ENCODE assay signal across 9 mouse cellular contexts in genomic region chr17:34392321-34392720, GRCm38 (mm10). TPM values are rescaled to one million over a fixed set of nuclear protein-coding genes. Genes with fewer than 3 reads are reported as not detected.
DNase-seq lines count a peak whose midpoint lies in the region; ATAC-seq and TF ChIP-seq lines count a peak whose summit lies in the region.
"Had no signal": no experiment of that assay in that cellular context is flagged by ENCODE, and none has a peak within 500 bp of the region (broad histone marks: within the 10 kb centered on the region; RNA-seq: fewer than 3 reads in every experiment).

No protein-coding gene starts in this region.

- peak; percentile 77 for ATAC-seq in forebrain, embryonic 14.5 days
- no peak for ATAC-seq in hindbrain, embryonic 13.5 days (ENCODE audit: low FRiP score)
- ATAC-seq in limb, embryonic 13.5 days (ENCODE audit: low FRiP score, low read depth) = 0 out of 2 replicates have a peak, but pooled peaks have one; percentile 51

- DNase-seq in cerebellum, adult 2 months = peak; percentile 19 to 23
- DNase-seq in cerebellum, adult 11 months = no peak
- peak; percentile 71 for DNase-seq in adrenal gland, adult 2 months
- peak; percentile 64 for DNase-seq in forebrain, embryonic 14.5 days (ENCODE audit: low spot score)
- DNase-seq in midbrain, embryonic 10.5 days (ENCODE audit: low spot score) = peak; percentile 70
- DNase-seq in ovary, adult 18-20 months (ENCODE audit: low spot score) = no peak

- TF ChIP-seq CTCF in cerebellum, adult 2 months (IDR thresholded peaks at IDR 0.05; ENCODE audit: borderline replicate concordance, insufficient read depth, low read depth, low read length) = no peak

- no peaks in the 10 kb centered on the region for H3K9me3 ChIP-seq in forebrain, embryonic 14.5 days (replicated peaks; ENCODE audit: control insufficient read depth, low read length)
- no peaks in the 10 kb centered on the region for H3K9me3 ChIP-seq in hindbrain, embryonic 13.5 days
- no peaks in the 10 kb centered on the region for H3K9me3 ChIP-seq in limb, embryonic 13.5 days
- no peaks in the 10 kb centered on the region; the same call in 1 of the 2 replicates for H3K9me3 ChIP-seq in midbrain, embryonic 10.5 days (replicated peaks)

- no peaks in the 10 kb centered on the region for H3K4me1 ChIP-seq in cerebellum, adult 2 months (ENCODE audit: control insufficient read depth, insufficient read depth, low read length)
- no peaks in the 10 kb centered on the region for H3K4me1 ChIP-seq in forebrain, embryonic 14.5 days (ENCODE audit: control insufficient read depth, insufficient read depth, low read length)
- peaks cover 5% of the 10 kb centered on the region; the same call in 1 of the 2 replicates for H3K4me1 ChIP-seq in hindbrain, embryonic 13.5 days (replicated peaks)
- 0 out of 2 replicates have a peak, but pooled peaks cover 8% of the 10 kb centered on the region for H3K4me1 ChIP-seq in limb, embryonic 13.5 days
- H3K4me1 ChIP-seq in midbrain, embryonic 10.5 days = peaks cover 5% of the 10 kb centered on the region

- no peak overlapping the region for H3K27ac ChIP-seq in cerebellum, adult 2 months (ENCODE audit: insufficient read depth, low read length)
- no peak overlapping the region for H3K27ac ChIP-seq in forebrain, embryonic 14.5 days (ENCODE audit: low read depth, low read length)
- no peak overlapping the region for H3K27ac ChIP-seq in hindbrain, embryonic 13.5 days
- H3K27ac ChIP-seq in limb, embryonic 13.5 days = no peak overlapping the region
- H3K27ac ChIP-seq in midbrain, embryonic 10.5 days (replicated peaks) = peak overlapping the region; percentile 59

- peak overlapping the region; percentile 58 for H3K4me2 ChIP-seq in forebrain, embryonic 14.5 days (ENCODE audit: low read length)
- peak overlapping the region; percentile 72 for H3K4me2 ChIP-seq in hindbrain, embryonic 13.5 days
- H3K4me2 ChIP-seq in limb, embryonic 13.5 days (replicated peaks) = peak overlapping the region; percentile 71

- peak overlapping the region; percentile 47 for H3K4me3 ChIP-seq in cerebellum, adult 2 months (replicated peaks; ENCODE audit: insufficient read depth, low read depth, low read length)
- H3K4me3 ChIP-seq in forebrain, embryonic 14.5 days (ENCODE audit: low read depth, low read length) = peak overlapping the region; percentile 35
- H3K4me3 ChIP-seq in hindbrain, embryonic 13.5 days = peak overlapping the region; percentile 43
- H3K4me3 ChIP-seq in limb, embryonic 13.5 days = peak overlapping the region; percentile 43
- H3K4me3 ChIP-seq in midbrain, embryonic 10.5 days = peak overlapping the region; percentile 52

- no peaks in the 10 kb centered on the region for H3K27me3 ChIP-seq in cerebellum, adult 2 months (ENCODE audit: control insufficient read depth, insufficient read depth, low read length)
- H3K27me3 ChIP-seq in forebrain, embryonic 14.5 days (replicated peaks; ENCODE audit: control insufficient read depth, insufficient read depth, low read length) = 0 out of 2 replicates have a peak, but pooled peaks cover 2% of the 10 kb centered on the region
- H3K27me3 ChIP-seq in hindbrain, embryonic 13.5 days = peaks cover 23% of the 10 kb centered on the region
- peaks cover 16% of the 10 kb centered on the region for H3K27me3 ChIP-seq in limb, embryonic 13.5 days
- peaks cover 15% of the 10 kb centered on the region for H3K27me3 ChIP-seq in midbrain, embryonic 10.5 days (ENCODE audit: low read depth, poor library complexity, severe bottlenecking)

- H3K36me3 ChIP-seq in forebrain, embryonic 14.5 days (ENCODE audit: control insufficient read depth, insufficient read depth, low read length) = no peaks in the 10 kb centered on the region
- H3K36me3 ChIP-seq in hindbrain, embryonic 13.5 days = no peaks in the 10 kb centered on the region
- H3K36me3 ChIP-seq in limb, embryonic 13.5 days = no peaks in the 10 kb centered on the region
- no peaks in the 10 kb centered on the region for H3K36me3 ChIP-seq in midbrain, embryonic 10.5 days

- TF ChIP-seq POLR2A in cerebellum, adult 2 months (IDR thresholded peaks at IDR 0.05; ENCODE audit: borderline replicate concordance, insufficient read depth, low read length) = no peak

- H3K9ac ChIP-seq in forebrain, embryonic 14.5 days (ENCODE audit: low read length) = peak overlapping the region; percentile 53
- peak overlapping the region; percentile 66 for H3K9ac ChIP-seq in hindbrain, embryonic 13.5 days
- H3K9ac ChIP-seq in limb, embryonic 13.5 days = peak overlapping the region; percentile 56

- under 1% methylated on average over 24 of the region's 24 CpGs for WGBS in cerebellum, adult 2 months
- WGBS in forebrain, embryonic 14.5 days = 4% methylated on average over 24 of the region's 24 CpGs
- 2% methylated on average over 24 of the region's 24 CpGs for WGBS in hindbrain, embryonic 13.5 days
- WGBS in limb, embryonic 13.5 days = 3% methylated on average over 24 of the region's 24 CpGs
- 6% methylated on average over 24 of the region's 24 CpGs for WGBS in midbrain, embryonic 10.5 days

RNA-seq across cellular contexts. Expression of gene BC051142, which starts 6.3 kb away (rescaled TPM):
- polyA plus RNA-seq in cerebellum, adult 2 months (2012; rRNA removed) = 5.8 and 6.5 TPM in 2 replicates
- total RNA-seq in adrenal gland, adult 2 months (2021) = 1 to 10 TPM; 2.1 to 2.5 TPM
- 0.74 and 1.1 TPM in 2 replicates for polyA plus RNA-seq in adrenal gland, adult 2 months (2012; rRNA removed)
- polyA plus RNA-seq in forebrain, embryonic 14.5 days (2014; fragmentation: Nextera tagmentation; extraction: Ambion mirVana) = 3.7 and 4.2 TPM in 2 replicates
- polyA plus RNA-seq in hindbrain, embryonic 13.5 days (2015; fragmentation: Nextera tagmentation; extraction: Ambion mirVana) = 3.6 and 4.1 TPM in 2 replicates
- polyA plus RNA-seq in limb, embryonic 13.5 days (2015; fragmentation: Nextera tagmentation; extraction: Ambion mirVana) = 0.47 and 0.69 TPM in 2 replicates
- 1.8 and 3.1 TPM in 2 replicates for polyA plus RNA-seq in midbrain, embryonic 10.5 days (2016; fragmentation: Nextera tagmentation; extraction: Ambion mirVana)

RNA-seq across cellular contexts. Expression of gene Btnl1, which starts 15.4 kb away (rescaled TPM):
- polyA plus RNA-seq in cerebellum, adult 2 months (2012; rRNA removed) = not detected in 2 replicates
- total RNA-seq in adrenal gland, adult 2 months (2021) = not detected
- polyA plus RNA-seq in adrenal gland, adult 2 months (2012; rRNA removed) = not detected in 2 replicates
- not detected in 2 replicates for polyA plus RNA-seq in forebrain, embryonic 14.5 days (2014; fragmentation: Nextera tagmentation; extraction: Ambion mirVana)
- polyA plus RNA-seq in hindbrain, embryonic 13.5 days (2015; fragmentation: Nextera tagmentation; extraction: Ambion mirVana) = not detected in 2 replicates
- not detected in 2 replicates for polyA plus RNA-seq in limb, embryonic 13.5 days (2015; fragmentation: Nextera tagmentation; extraction: Ambion mirVana)
- not detected in 2 replicates for polyA plus RNA-seq in midbrain, embryonic 10.5 days (2016; fragmentation: Nextera tagmentation; extraction: Ambion mirVana)
- polyA plus RNA-seq: frontal cortex, adult 2 months had no signal

RNA-seq across cellular contexts. Expression of gene Btnl2, which starts 37.7 kb away (rescaled TPM):
- not detected in 2 replicates for polyA plus RNA-seq in cerebellum, adult 2 months (2012; rRNA removed)
- total RNA-seq in adrenal gland, adult 2 months (2021) = under 1 TPM; 0.40 to 0.73 TPM
- 0.04 and 0.16 TPM in 2 replicates for polyA plus RNA-seq in adrenal gland, adult 2 months (2012; rRNA removed)
- polyA plus RNA-seq in forebrain, embryonic 14.5 days (2014; fragmentation: Nextera tagmentation; extraction: Ambion mirVana) = not detected in 2 replicates
- not detected in 2 replicates for polyA plus RNA-seq in hindbrain, embryonic 13.5 days (2015; fragmentation: Nextera tagmentation; extraction: Ambion mirVana)
- 0.05 and 0.09 TPM in 2 replicates for polyA plus RNA-seq in limb, embryonic 13.5 days (2015; fragmentation: Nextera tagmentation; extraction: Ambion mirVana)
- 0.04 TPM in 1 of 2 replicates, not detected in the other for polyA plus RNA-seq in midbrain, embryonic 10.5 days (2016; fragmentation: Nextera tagmentation; extraction: Ambion mirVana)
- polyA plus RNA-seq: frontal cortex, adult 2 months had no signal

Comparison
In these comparisons a context has a peak if more than half of its experiments do, and no peak if none do; other contexts are left out.
1. DNase-seq: peak in cerebellum, adult 2 months (2 of 2), adrenal gland, adult 2 months (single experiment), forebrain, embryonic 14.5 days (single experiment) and midbrain, embryonic 10.5 days (single experiment); none in cerebellum, adult 11 months (single experiment) and ovary, adult 18-20 months (single experiment).
2. Peak in every context shown above with its lines, with median percentiles within 50 percentile points of each other: H3K4me3 ChIP-seq, H3K4me2 ChIP-seq and H3K9ac ChIP-seq.